Mouse (Mus musculus) 3T3-L1 (cell line): ENCODE measurements around the gene Ptbp3.
A peak's percentile ranks its signal among the peaks of the same experiment; 100 is the strongest.
"Not testable (repeated sequence)": the region's sequence is repeated elsewhere in the genome, so short reads cannot be mapped to it uniquely, and the experiment has no call there.

Experiments used
- DNase-seq: peaks from one replicate; pipeline ENCODE4 v3.0.0-alpha.2; 2015; ENCODE audit warnings: low read depth, low spot score

The Ptbp3 gene

DNA sequence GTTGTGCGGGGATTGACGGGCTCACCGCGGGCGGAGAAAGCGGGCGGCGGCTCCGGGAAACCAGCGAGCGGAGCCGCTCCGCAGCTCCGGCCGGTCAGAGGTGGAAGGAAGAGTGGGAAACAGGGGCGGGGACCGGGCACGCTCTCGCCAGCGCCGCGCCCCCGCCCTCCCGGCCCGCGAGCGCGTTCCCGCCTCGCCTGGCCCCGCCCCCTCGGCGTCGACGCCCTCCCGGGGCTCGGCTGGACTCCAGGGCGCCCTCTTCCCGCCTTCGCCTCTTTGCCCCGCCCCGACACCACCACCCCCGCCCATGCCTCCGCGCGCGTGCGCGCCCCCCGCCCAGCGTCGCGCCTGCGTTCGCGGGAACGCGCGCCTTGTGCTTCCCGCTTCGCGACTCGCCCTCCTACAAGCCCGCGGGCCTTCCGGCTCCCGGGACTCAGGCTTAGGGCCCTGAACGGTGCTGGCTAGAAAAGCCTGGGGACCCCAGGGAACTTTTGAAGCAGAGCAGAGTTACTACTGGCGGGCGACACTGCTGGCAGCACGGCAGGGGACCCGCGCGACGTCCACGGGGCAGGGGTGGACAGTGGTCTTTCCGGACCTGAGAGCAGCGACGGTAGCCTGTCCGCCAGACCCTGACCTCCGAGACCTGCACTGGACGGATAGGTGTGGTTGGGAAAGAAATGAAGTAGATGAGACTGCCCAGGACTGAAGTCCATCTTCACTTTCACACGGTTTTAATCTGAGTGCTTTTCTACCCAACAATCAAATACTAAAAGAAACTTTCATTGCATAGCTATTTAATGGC lies at the start of gene Ptbp3:
Gene Ptbp3, minus strand, starts transcription at position 190 of the 802 bp plus-strand sequence.
- peak; percentile 76 for DNase-seq

DNA sequence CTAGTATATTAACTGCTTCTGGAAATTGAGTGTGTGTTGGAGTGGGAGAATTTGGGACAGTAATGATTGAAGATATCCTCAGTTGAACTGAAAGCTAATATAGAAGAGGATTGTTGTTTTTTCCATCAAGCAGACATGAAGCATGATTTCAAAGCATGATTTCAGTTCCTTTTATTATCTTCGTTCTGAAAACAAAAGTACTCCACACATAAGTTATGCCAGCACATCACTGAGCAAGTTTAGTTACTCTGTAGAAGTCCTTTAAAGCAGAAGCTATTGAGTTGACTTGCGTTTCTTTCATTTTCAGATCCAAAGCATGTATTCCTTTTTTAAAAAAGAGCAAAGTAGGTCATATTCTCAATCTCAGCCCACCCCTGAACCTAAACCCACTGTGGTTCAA lies 47.4 kb upstream of the Ptbp3 start:
- DNase-seq = no peak

DNA sequence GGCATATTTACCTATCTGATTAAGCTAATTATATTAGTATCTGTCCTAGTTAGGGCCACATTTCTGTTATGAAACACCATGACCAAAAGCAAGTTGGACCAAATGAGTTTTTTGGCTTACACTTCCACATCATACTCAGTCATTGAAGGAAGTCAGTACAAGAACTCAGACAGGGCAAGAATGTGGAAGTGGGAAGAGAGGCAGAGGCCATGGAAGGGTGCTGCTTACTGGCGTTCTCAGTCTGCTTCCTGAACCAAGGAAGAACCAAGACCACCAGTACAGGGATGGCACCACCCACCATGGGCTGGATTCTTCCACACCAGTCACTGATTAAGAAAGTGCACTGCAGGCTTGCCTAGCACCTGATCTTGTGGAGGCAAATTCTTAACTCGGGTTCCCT lies 45.5 kb upstream of the Ptbp3 start:
- DNase-seq = no peak

DNA sequence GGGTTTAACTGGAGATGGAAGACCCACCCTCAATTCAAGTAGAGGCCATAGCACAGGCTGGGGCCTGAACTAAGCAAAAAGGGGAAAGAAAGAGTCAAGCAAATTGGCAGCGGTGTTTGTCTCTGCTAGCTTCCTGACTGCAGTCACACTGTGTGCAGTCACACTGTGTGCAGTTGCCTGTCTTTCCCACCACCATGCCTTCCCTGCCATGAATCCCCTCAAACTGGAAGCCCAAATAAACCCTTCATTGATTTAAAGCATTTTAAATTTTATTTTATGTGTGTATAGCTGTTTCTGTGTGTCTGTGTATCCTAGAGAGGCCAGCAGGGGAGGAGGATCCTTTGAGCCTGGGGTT lies 38.7 kb upstream of the Ptbp3 start:
- DNase-seq = no peak

DNA sequence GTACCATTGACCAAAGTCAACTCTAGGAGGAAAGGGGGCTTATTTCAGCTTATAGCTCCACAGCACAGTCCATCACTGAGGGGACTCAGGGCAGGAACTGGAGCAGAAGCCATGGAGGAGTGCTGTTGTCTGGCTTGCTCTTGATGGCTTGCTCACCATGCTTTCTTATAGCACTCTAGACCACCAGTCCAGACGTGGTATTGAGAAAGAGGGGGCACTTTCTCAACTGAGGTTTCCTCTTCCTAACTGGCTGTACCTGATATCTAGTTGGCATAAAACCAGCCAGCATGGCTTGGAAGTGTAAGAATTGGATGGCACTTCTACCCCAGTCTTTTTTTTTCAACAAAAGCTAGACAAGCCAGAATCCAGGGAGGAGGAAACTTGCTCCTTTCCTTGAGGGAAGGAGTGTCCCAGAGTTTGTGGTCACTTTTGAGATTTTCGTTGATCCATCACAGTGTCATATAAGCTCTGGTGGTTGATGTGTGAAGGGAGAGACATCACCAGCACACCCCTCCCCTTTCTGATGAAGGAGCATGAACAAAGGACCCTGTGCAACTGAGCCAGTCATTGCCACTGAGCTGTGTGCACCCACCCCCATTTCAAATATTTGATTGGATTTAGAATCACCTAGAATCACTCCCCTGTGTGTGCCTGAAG lies 38.2 kb upstream of the Ptbp3 start:
- DNase-seq = no peak

DNA sequence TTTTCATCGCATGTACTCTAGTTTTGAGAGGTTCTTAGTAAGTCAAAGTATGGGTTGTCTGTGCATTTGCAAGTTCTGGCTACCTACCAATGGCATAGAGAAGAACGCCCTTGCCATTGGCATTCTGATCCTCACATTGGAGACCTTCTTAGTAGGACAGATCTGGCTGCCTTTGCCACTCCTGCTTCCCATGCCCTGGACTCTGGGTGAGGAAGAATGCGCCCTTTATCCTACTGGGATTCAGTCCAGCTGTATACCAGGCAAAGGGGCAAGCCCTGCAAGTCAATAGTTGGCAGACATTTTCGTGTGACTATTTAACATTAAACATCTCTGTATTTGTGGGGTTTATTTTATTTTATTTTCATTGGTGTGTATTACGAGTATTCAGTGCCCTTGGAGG lies 35.9 kb upstream of the Ptbp3 start:
- DNase-seq = no peak

DNA sequence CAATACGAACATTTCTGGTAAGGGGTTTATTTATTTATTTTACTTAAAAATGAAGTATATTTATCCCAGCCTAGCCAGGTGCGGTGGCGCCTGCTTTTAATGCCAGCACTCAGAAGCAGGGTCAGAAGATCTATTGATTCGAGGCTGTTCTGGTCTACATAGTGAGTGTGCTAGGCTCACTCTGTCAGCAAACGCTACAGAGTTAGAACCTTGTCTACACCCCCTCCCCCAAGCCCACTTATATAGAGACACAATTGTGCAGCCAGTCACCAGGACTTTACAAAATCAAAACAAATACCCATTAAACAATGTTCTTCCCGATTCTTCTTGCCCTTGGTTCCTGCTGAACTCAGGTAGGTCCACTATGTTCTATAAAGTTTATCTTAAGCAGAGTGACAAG lies 33.0 kb upstream of the Ptbp3 start:
- DNase-seq = no peak

DNA sequence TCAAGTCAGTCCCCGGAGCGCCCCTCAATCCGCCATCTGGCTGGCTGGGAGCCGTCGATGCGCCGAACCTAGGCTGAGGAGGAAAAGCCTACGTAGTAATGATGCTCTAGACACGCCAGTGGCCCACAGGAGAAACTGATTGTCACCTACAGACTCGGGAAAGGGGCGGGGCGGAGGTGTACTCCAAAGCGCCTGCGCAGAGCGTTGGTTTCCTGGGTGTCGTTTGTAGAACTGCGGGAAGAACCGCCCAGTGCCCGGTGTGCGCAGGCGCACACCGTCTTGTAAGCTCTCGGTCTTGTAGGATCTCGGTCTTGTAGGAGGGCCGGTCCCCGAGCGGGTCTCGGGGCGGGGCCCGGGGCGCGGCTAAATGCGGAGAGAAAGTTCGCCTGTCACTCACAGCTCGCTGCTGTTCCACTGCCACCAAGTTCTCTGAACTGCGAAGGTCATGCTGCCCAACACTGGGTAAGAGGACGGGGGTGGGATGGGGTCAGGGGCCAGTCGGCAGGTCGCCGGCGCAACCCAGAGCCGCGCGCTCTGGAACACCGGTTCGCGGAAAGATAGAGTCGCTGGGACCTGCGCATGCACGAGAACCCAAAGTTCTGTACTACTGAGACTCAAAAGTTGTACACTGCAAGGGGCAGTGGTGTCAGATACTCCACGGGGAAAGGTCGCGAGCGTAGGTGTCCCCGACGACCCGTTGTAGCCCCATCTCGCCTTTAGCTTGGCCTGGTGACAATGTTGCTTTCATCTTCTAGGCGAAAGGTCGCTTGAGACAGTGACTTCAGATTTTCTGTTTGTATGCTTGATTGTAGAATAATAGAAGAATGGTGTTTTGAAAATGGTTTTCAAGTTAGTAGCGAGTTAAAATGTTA lies 32.4 kb upstream of the Ptbp3 start, which contains the start of gene Hsdl2:
Gene Hsdl2, plus strand, starts transcription at position 250 of the 872 bp plus-strand sequence.
- peak; percentile 99 for DNase-seq

DNA sequence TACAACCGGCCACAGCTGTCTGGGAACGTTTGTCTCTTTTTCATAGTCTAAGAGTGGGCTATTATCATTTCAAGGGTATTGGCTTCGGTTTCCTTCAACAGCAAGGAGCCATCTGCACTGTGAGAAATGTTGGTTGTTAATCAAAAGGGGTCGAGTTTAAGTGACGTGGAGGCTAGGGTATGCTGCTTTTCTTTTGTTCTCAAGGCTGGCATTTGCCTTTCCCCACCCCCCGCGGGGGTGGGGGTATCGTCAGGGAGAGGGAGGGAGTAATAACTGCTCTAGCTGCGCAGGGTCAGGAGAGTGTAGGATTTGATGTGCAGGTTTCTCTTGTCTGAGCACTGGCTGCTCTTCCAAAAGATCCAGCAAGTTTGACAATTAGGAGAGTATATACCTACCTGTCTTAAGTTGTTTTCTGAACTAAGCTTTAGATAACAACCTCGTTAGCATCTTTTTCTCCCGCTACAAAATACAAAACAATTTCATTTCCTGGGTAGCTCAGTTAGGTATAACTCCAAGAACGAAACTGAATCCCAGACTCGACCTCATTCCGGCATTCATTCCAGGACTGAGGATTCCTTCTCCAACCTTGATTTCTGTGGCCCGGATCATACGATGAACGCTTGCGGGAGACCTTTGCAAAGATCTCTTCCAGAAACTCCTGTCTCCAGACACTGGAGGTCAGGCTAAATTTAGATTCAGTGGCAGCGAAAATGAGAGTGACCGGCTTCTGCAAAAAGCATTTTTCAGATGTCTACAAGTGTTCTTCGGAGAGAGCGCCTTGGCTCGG lies 31.5 kb upstream of the Ptbp3 start:
- DNase-seq = peak; percentile 55

DNA sequence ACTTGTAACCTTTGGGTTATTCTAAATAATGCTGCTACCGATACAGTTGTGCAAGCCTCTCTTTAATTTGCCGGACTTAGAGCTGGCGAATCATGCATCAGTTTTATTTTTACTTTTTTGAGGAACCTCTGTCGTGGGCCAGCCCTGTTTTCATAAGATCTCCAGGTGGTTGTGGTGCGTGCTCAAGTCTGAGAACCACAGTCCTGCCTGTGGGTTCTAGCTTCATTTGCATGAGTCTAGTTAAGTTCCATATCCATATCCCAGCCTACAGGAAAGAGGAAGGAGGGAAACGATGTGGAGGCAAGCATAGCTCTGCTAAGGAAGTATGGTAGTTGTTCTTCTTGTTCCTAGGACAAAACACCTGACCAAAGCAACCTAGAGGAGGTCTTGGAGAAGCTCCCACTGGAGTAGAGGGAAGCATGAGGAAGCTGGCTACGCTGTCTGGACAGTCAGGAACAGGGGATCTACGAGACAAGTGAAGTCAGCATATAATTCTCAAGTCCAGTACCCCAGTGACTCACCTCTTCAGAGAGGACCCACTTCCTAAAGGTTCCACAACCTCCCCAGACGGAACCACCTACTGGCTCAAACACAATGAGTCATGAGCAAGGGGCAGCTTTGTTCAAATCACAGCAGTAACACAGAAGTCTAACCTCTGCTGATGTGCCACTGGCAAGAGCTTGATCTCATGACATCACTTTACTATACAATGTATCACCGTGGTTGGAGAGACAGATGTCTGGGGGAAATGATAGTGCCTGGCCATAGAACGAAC lies 26.2 kb upstream of the Ptbp3 start:
- peak; percentile 46 for DNase-seq

DNA sequence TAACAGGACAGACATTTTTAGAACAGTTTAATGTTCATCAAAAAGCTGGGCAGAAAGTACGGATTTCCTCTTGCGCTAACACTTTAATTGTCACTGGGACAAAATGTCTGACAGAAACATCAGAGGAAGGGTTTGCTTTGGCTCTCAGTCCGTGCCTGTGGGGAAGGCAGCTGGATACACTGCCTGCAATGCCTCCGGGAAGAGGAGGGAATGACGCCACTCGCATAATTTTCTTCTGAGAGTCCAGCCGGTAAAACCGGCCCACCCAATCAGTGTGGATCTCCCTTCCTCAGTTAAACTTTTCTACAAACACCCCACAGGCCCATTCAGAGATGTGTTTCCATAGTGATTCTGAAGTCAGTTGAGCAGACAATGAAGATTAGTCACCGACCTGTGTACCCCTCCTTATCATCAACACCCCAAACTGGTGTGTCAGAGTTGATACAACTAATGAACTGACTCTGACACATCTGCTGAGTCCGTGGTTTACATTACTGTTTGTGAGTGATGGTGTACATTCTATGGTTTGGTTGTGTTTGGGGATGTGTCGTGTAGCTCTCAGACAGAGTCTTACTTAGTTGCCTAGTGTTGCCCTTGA lies 23.5 kb upstream of the Ptbp3 start:
- no peak for DNase-seq

DNA sequence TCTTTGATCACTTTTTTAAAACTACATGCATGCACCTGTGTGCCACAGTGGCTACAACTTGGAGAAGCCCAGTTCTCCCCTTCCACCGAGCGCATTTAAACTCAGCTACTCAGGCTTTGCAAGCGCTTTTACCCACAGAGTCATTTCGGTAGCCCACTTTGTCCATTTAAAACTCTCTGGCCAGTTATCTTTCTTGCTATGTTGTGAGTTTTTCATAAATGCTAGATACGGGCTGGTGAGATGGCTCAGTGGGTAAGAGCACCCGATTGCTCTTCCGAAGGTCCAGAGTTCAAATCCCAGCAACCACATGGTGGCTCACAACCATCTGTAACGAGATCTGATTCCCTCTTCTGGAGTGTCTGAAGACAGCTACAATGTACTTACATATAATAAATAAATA lies 21.4 kb upstream of the Ptbp3 start:
- DNase-seq = not testable (repeated sequence)

DNA sequence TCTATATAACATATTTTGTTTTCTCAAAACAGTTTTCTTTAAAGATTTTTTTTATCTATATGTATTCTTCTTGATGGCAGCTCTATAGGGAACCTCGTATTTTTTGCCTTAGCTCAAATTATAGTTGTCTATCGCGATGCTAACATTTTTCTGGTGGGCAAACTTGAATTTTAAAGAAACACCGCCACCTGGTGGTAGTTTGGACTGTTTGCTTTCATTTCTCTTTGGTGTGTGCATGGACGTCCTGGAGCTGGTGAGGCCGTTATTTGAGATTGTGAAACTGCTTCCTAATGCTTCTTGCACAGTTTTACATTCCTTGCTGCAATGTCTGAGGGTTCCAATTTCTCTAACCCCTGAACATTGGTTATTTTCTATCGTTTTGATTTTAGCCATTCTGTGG lies 20.4 kb upstream of the Ptbp3 start:
- DNase-seq = peak; percentile 93

DNA sequence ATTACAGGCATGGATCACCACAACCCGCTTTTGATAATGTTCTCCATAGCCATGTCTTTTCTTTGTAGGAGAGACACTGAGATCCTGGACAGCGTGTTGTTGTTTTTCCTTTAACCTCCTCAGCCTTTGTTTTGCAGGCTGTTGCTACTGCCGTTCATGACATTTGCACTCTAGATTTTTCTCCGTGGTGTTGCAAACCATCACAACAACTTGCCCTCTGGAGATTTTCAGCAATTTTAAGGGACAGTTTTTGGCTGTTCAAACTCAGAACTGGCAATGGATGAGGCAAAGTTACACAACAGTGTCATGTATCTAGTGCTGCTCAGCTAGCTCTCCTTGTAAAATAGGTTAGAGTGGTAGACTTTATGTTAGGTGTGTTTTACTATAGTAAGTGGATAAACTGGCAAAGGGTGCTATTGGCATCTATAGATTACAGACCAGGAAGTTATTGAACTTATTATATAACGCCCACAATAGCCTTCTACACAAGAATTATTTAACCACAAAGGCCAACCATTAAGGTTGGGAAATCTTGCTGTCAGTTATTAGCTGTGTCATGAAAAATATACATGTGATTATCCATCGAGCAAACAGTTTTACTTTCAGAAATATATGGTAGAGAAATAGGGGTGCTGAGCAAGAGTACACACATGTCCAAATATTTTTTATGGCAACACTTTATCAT lies 18.6 kb upstream of the Ptbp3 start:
- DNase-seq = no peak

DNA sequence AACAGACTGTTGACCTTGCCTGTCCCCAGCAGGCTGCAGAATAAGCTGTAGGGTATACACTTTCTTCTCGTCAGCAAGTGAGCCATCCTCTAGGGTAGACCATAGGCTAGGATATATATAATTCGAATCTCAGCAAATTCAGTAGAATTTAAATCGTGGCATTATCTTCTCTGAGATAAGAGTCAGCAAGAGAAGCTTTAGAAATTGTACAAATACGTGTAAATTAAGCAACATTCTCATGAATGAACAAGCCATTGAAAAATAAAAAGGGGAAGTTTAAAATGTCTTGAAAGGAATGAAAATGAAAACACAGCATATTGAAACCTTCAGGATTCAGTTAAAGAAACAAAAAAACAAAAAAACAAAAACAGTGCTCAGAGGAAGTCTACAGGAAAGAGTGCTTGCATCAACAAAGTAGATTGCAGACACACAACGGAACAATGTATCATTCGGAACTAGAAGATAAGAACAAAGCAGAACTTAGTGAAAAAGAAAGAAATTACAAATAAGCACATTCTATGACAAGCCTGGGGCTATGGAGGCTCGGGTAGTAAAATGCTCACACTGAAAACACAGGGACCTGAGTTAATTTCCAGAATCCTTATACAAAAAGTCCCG lies 16.5 kb upstream of the Ptbp3 start:
- DNase-seq = no peak

DNA sequence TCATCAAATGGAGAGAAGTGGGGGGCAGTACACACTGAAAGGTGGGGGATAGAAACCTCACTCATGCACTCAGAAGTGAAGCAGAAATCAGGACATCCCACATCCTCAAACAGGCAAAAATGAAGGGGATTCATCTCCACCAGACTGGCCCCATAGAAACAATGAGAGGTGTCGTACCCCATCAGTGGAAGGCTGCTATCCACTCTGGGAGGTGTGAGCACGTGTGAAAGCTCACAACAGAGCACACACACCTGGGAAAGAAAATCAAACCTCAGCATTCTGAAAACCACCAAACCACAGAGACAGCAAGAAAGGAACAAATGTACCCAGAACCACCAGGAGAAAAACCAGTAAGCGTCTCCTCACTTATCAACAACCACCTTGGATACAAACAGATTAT lies 15.0 kb upstream of the Ptbp3 start:
- DNase-seq = no peak

DNA sequence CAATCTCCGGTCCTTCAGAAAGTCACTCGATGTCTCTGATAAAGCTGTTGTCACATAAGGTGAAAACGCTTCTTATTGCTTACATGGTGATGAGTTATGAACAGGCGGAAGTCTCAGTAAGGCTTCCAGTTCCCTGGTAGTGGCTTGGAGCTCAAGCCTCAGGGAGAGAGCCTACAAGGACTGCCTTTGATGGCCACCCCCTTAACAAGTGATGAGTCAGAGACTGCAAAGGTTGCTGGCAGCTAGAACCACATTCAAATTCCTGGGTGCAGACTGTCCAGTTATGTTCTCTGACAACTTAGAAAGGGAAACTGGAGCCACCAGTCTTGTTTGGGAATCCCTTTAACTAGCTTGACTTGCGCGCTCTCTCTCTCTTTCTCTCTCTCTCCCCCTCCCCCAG lies 11.0 kb upstream of the Ptbp3 start:
- DNase-seq = peak; percentile 72

DNA sequence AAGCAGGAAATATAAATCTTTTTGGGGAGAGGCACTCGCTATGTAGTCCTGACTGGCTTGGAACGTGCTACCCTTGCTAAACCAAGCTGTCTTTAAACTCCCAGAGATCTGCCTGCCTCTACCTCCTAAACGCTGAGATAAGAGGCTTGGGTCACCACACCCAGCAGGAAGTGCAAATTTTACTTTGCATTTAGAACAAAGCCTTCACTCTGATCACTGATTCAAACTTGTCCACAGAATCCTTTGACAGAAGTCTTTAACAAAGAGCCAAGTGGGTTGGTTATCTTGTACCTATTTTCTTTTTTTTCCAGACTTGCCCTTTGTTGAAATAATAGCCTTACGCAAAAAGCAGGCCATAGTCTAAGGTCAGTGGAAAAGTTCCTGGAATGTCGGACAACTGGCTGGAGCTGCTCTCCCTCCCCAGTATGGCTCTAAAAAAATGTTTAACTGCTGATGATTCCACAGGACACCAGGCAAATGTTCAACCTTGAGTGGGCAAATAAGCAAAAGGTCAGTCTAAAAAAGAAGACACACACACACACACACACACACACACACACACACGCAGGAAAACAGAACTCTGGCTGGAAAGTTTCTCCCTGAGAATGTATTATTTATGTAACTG lies 9.0 kb upstream of the Ptbp3 start:
- no peak for DNase-seq

DNA sequence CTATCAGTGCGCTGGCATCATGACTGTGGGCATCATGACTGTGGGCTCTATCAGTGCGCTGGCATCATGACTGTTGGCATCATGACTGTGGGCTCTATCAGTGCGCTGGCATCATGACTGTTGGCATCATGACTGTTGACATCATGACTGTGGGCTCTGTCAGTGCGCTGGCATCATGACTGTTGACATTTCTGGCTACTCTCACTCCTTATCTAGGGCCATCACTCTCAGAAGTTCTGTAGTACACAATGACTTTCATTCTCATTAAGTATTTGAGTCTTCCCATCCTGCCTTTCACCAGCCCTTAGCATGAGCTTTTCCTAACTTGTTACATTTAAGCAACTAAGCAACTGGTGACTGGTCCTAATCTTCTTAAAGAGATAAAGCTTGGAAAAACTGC lies 8.2 kb upstream of the Ptbp3 start:
- DNase-seq = not testable (repeated sequence)
